Mouse (Mus musculus) heart, adult 2 months (tissue): ENCODE measurements at regions not wholly inside any gene's neighbourhood (a gene's known extent, or its start where the extent isn't known, plus 50 kb on each side); places are given as distances from the start of the nearest gene placed in this dataset.

Source experiments
- CTCF ChIP-seq: fragments of 200-600 bp; IDR thresholded peaks from 2 replicates; pipeline ENCODE4 v1.8.1; 2022; ENCODE audit warnings: antibody characterized with exemption, mild to moderate bottlenecking, moderate library complexity
- EP300 ChIP-seq: fragments of 200-500 bp; IDR thresholded peaks from 2 replicates; pipeline ENCODE4 v1.6.1; 2011; ENCODE audit warnings: low read depth, low read length, control low read depth; ENCODE audit not compliant: insufficient read depth

- TF ChIP-seq CTCF: no peak
- no peak for TF ChIP-seq EP300
Observed at GRCm38 (mm10) chr6:66114366-66114765, 162.0 kb downstream of the 4930544G11Rik start.
